Mouse (Mus musculus) small intestine, adult 2 months (tissue): ENCODE measurements around the gene Scamp2. TPM values are rescaled to one million over a fixed set of nuclear protein-coding genes. Genes with fewer than 3 reads are reported as not detected.

ENCODE experiments used
- H3K27ac ChIP-seq: fragments of 200-500 bp; 2 replicates; pipeline ENCODE4 v1.5.1; 2012; ENCODE audit warnings: low read depth, low read length, control low read depth, inconsistent platforms; ENCODE audit not compliant: insufficient read depth
- H3K27me3 ChIP-seq: fragments of 200-500 bp; 2 replicates; pipeline ENCODE4 v1.6.1; 2012; ENCODE audit warnings: mild to moderate bottlenecking, moderate library complexity, low read length, inconsistent platforms; ENCODE audit not compliant: control insufficient read depth, insufficient read depth
- H3K36me3 ChIP-seq: fragments of 200-500 bp; 2 replicates; pipeline ENCODE4 v1.6.1; 2012; ENCODE audit warnings: mild to moderate bottlenecking, low read length, control low read depth, inconsistent platforms; ENCODE audit not compliant: control insufficient read depth, insufficient read depth
- H3K4me1 ChIP-seq: fragments of 200-500 bp; 2 replicates; pipeline ENCODE4 v1.6.1; 2012; ENCODE audit warnings: low read length, inconsistent platforms, mixed read lengths; ENCODE audit not compliant: control insufficient read depth, insufficient read depth, insufficient read length
- H3K4me3 ChIP-seq: fragments of 200-500 bp; 2 replicates; pipeline ENCODE4 v1.5.1; 2012; ENCODE audit warnings: low read depth, mild to moderate bottlenecking, control low read depth, inconsistent platforms, low read length, moderate library complexity
- CTCF ChIP-seq: fragments of 200-500 bp; IDR thresholded peaks from 2 replicates; pipeline ENCODE4 v1.5.1; 2012; ENCODE audit warnings: low read depth, mild to moderate bottlenecking, control low read depth, inconsistent platforms, low read length, moderate library complexity, mixed read lengths; ENCODE audit not compliant: insufficient replicate concordance, insufficient read length; ENCODE audit errors: extremely low read depth
- POLR2A ChIP-seq: fragments of 200-500 bp; IDR thresholded peaks from 2 replicates; pipeline ENCODE4 v1.6.1; 2012; ENCODE audit warnings: low read depth, mild to moderate bottlenecking, control low read depth, inconsistent platforms, low read length, moderate library complexity
- WGBS: fragments of 180-500 bp; shearing (Covaris S2); methylation state at CpG from one replicate; pipeline ENCODE4 v1.1.7; 2018; 5-methylcytosine and 5-hydroxymethylcytosine counted together
- polyA plus RNA-seq: library from polyadenylated mRNA; depleted of rRNA; stranded (reverse); fragments of >200 nt; gene quantifications from 2 replicates; pipeline ENCODE4 v1.2.3, GENCODE M21; 2012; rRNA removed

The Scamp2 gene
- 89.7 and 207 TPM in 2 replicates for polyA plus RNA-seq

- Histone ChIP-seq H3K27me3 (no peaks in the 10 kb centered on the region), H3K36me3 (no peaks in the 10 kb centered on the region), H3K4me1 (peaks cover 24% of the 10 kb centered on the region), H3K27ac (peak within 1 kb of the TSS; percentile 96), H3K4me3 (peak within 1 kb of the TSS; percentile 76)
- TF ChIP-seq CTCF (no peak), POLR2A (peak; percentile 88)
- 1% methylated on average over 37 of the region's 37 CpGs for WGBS
Observed at GRCm38 (mm10) chr9:57560861-57561710, at the start of gene Scamp2. Gene Scamp2 (plus strand): TSS chr9:57560943.

DNA sequence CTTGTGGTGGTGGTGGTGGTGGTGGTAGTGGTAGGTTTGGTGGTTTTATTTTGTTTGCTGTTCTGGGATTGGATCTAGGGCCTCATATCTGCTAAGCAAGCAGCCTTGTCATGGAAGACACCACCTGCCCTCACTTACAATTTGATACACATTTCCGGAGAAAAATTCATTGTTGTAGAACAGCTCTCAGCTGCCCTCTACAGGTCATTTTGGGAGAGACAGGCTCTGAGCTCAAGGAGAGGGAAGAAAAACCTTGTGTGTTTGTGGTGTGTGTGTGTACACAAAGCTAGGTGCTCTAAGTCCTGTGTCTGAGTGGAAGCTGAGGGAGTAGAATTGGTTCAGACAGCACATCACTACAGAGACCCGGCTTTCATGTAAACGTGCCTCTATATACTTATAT is 43.6 kb upstream of the Scamp2 start:
- H3K4me1 ChIP-seq: no peaks in the 10 kb centered on the region; the same call in 1 of the 2 replicates
- H3K36me3 ChIP-seq: no peaks in the 10 kb centered on the region
- TF ChIP-seq POLR2A (no peak), CTCF (no peak)
- H3K27me3 ChIP-seq: no peaks in the 10 kb centered on the region
- WGBS: 9% methylated on average over 3 of the region's 3 CpGs
- no peak overlapping the region for H3K4me3 ChIP-seq
- no peak overlapping the region for H3K27ac ChIP-seq

DNA sequence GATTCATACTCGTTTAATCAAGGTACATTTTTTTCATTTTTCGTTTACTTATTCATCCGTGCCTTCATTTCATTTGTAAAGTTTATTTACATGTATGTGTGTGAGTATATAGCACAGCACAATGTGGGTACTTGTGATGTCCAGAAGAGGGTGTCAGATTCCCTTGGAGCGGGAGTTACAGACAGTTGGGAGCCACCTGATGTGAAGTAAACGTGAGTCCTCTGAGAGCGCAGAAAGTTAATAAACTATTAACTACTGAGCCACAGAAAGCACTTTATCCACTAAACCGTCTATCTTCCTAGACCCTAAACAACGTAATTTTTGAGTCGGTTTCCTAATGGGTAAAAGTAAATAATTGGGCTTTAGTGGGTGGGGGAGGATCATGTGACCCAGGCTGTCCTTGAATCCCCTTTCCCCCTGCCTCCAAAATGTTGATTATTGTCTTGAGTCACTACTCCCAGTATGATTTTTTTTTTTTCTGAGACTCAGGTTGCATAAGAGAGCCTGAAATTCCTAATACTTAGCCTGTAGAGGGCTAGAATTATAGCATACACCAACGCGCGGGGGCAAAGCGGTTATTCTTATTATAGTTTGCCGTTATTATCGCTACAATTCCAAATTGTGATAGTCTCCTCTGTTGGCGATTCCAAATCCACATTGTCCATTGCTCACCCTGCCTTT is 40.2 kb upstream of the Scamp2 start:
- Histone ChIP-seq H3K27me3 (no peaks in the 10 kb centered on the region), H3K4me3 (peak overlapping the region; percentile 90), H3K4me1 (peaks cover 3% of the 10 kb centered on the region; the same call in 1 of the 2 replicates), H3K36me3 (0 out of 2 replicates have a peak, but pooled peaks cover 2% of the 10 kb centered on the region), H3K27ac (peak overlapping the region; percentile 34; the same call in 1 of the 2 replicates)
- TF ChIP-seq CTCF (no peak), POLR2A (no peak)
- WGBS: 24% methylated on average over 16 of the region's 16 CpGs

DNA sequence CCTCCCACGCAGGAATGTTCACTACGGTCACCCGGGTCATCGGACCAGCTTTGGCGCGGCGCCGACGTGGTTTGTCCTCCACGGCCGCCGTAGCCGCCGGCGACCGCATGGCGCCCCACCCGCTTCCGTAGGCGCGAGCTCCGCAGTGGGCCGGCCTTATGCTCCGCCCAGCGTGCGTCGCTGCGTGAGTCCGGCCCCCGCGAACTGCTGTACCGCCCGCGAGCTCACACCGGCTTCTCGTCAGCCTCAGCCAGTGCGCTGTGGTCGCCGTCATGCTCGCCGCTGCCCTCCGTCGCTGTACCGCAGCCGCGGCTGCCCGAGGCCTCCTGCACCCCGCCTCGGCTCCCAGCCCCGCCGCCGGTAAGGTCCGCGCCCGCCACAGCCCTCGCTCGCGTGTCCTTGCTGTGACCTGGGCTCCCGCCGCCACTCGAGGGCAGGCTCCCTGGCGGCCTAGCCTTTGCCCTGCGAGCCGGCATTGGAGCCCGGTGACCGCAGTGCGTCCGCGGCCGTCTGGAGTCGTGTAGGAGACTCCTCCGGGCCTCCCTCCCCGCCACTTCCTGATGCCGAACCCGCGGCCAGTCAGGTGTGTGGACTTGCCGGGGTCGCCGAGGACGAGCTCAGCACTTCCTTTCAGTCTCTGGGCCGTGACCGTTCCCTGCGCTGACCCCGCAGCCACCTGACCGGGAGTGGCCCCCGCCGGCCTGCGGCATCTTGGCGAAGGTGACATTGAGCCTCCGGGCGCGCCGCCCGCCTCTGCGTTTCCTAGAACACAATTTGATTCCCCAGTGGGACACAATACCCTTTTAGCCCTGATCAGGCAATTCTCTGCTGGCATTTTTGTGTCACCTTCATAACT is 39.5 kb upstream of the Scamp2 start, which contains the start of gene Cox5a:
Gene Cox5a, plus strand, starts transcription at position 219 of the 856 bp plus-strand sequence.
- Histone ChIP-seq H3K4me3 (peak within 1 kb of the TSS; percentile 90), H3K27me3 (no peaks in the 10 kb centered on the region), H3K36me3 (0 out of 2 replicates have a peak, but pooled peaks cover 2% of the 10 kb centered on the region), H3K4me1 (peaks cover 3% of the 10 kb centered on the region; the same call in 1 of the 2 replicates), H3K27ac (peak within 1 kb of the TSS; percentile 97)
- TF ChIP-seq CTCF (no peak), POLR2A (peak; percentile 93)
- WGBS: under 1% methylated on average over 95 of the region's 95 CpGs

GRCm38 (mm10) chr9:57522114-57522860 is 38.5 kb upstream of the Scamp2 start:
- H3K27me3 ChIP-seq: no peaks in the 10 kb centered on the region
- peak overlapping the region; percentile 90 for H3K4me3 ChIP-seq
- no peak for TF ChIP-seq CTCF
- no peak for TF ChIP-seq POLR2A
- H3K4me1 ChIP-seq: peaks cover 3% of the 10 kb centered on the region; the same call in 1 of the 2 replicates
- peak overlapping the region; percentile 97 for H3K27ac ChIP-seq
- 8% methylated on average over 7 of the region's 7 CpGs for WGBS
- H3K36me3 ChIP-seq: 0 out of 2 replicates have a peak, but pooled peaks cover 2% of the 10 kb centered on the region

DNA sequence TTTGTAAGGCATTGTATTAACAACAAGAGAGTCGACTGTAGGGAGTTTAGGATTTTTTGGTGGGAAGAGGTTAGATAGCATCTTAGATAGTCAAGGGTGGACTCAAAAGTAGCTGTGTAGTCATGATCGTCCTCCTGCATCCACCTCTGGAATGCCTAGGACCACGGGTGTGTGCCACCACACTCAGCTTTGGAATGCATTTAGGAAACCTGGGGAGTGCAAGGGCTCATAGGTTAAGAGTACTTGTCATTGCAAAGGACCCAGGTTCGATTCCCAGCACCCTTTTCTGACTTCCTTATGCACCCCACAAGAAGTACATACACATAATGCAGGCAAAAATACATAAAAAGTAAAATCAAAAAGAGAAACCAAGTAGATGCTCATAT is 37.9 kb upstream of the Scamp2 start:
- H3K27me3 ChIP-seq: no peaks in the 10 kb centered on the region
- peak overlapping the region; percentile 24; the same call in 1 of the 2 replicates for H3K4me3 ChIP-seq
- 38% methylated on average over 4 of the region's 4 CpGs for WGBS
- no peak for TF ChIP-seq POLR2A
- no peak for TF ChIP-seq CTCF
- 0 out of 2 replicates have a peak, but pooled peaks cover 2% of the 10 kb centered on the region for H3K36me3 ChIP-seq
- no peak overlapping the region for H3K27ac ChIP-seq
- H3K4me1 ChIP-seq: peaks cover 3% of the 10 kb centered on the region; the same call in 1 of the 2 replicates
